Mouse (Mus musculus): ENCODE results near the gene H3f3b. TPM values are rescaled to one million over a fixed set of nuclear protein-coding genes. Genes with fewer than 3 reads are reported as not detected.

The H3f3b gene
- polyA plus RNA-seq, 1 experiment from 2014 or later, result 1,066 TPM

DNA sequence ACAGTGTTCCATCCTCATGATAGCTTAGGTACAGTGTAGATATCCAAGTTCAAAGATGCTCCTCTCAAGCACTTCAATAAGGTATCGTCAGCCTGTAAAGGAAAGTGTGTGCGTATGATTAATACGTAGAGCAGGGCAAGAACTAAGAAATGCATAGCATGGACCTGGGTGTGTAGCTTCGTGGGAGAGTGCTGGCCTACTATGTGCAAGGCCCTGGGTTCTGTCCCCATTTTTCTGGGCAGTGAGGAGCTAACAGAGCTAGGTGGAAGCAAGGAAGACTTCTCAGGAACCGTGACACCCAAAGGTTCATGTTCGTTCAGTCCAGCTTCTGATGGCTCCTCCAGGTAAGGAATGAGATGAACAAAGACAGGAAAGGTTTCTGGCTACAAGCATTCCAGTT lies 17.4 kb upstream of the H3f3b start:
- ChIA-PET CTCF (interaction anchor here (0.7 to 1.9 kb wide), 2 partner anchors 10 to 12 kb away, joined by 3 to 7 read pairs; no protein-coding TSS in a partner anchor), POLR2A (interaction anchor here (0.5 to 1.7 kb wide), 3 partner anchors 14 to 154 kb away, joined by 4 to 5 read pairs (median 4); partner anchors contain the start of gene Unk)
- in situ Hi-C loops (cut with MboI; ENCODE audit: low pct_unique_long_range_greater_than_20kb), result no loop called here
- TF ChIP-seq CTCF (IDR thresholded peaks at IDR 0.05), result no peak
- DNase-seq (ENCODE audit: low read depth, low spot score), result no peak
- H3K27me3 ChIP-seq, result no peaks in the 10 kb centered on the region
- ATAC-seq, result no peak

DNA sequence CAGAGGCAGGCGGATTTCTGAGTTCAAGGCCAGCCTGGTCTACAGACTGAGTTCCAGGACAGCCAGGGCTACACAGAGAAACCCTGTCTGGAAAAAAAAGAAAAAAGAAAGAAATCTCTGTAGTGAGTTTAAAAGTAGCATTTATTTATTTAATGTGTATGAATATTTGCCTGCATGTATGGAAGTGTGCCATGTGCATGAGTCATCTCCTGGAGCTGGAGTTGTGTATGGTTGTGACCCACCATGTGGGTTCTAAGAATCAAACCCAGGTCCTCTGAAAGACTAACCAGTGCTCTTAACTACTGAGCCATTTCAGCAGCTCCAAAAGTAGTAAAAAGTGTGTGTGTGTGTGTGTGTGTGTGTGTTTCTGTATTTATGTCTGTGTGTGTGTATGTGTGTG lies 15.5 kb upstream of the H3f3b start:
- no peaks in the 10 kb centered on the region for H3K27me3 ChIP-seq
- DNase-seq (ENCODE audit: low read depth, low spot score) (no peak), ATAC-seq (no peak)
- TF ChIP-seq CTCF (IDR thresholded peaks at IDR 0.05), result no peak
- in situ Hi-C loops (cut with MboI; ENCODE audit: low pct_unique_long_range_greater_than_20kb), result no loop called here
- POLR2A ChIA-PET, result no interaction called here
- CTCF ChIA-PET, result no interaction called here

DNA sequence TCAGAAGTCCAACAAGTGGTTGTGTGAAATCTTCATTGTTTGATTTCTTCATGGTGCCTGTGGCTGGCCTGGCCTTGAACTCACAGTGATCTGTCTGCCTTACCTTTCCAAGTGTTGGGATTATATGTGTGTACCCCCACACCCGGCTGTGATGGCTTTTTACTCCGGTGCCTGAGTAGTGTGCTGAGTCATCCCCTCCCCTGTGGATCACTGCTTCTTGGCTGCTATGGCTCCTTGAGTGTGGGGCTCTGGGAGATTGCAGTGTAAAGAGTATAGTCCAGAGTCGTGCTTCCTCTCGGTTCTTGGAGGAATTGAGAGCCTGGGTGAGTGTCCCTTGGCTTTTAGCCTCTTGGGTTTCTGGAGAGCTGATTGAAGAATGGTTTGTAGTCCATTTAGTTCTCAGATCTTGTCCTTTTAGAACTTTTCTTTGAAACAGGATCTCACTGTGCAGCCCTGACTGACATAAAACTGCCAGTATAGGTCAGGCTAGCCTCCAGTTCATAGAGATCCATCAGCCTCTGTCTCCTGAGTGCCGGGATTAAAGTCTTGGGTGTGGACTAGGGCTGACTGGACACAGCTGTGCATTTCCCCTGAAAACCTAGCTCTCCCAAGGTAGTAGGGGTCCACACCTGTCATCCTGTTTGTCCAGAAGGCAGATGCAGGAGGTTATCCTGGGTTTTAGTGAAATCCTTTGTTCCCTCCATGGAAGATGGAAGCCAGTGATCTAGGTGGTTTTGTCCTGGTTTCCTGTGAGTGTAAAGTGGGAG lies 14.8 kb upstream of the H3f3b start:
- POLR2A ChIA-PET, result interaction anchor here (0.8 kb wide), 1 partner anchor 8 kb away, joined by 3 read pairs; no protein-coding TSS in a partner anchor

DNA sequence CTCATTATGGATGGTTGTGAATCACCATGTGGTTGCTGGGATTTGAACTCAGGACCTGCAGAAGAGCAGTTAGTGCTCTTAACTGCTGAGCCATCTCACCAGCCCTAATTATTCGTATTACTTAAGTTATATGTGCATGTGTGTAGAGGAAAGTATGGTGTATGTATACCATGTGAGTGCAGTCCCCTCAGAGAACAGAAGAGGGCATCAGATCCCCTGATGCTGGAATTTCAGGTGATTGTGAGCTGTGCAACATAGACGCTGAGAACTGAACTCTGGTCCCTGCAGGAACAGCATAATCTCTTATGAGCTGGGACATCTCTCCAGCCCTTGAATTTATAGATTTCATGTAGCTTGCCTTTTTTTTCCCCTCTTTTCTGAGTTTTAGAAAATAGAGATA lies 14.1 kb upstream of the H3f3b start:
- TF ChIP-seq CTCF (IDR thresholded peaks at IDR 0.05), result no peak
- ChIA-PET CTCF (no interaction called here), POLR2A (no interaction called here)
- no peaks in the 10 kb centered on the region for H3K27me3 ChIP-seq
- no peak for DNase-seq (ENCODE audit: low read depth, low spot score)
- in situ Hi-C loops (cut with MboI; ENCODE audit: low pct_unique_long_range_greater_than_20kb), result no loop called here
- no peak for ATAC-seq

More for the DNA sequence above, 14.8 kb upstream of the H3f3b start:
- in situ Hi-C loops (cut with MboI; ENCODE audit: low pct_unique_long_range_greater_than_20kb), result no loop called here
- ATAC-seq (no peak), DNase-seq (ENCODE audit: low read depth, low spot score) (no peak)
- no peak for TF ChIP-seq CTCF (IDR thresholded peaks at IDR 0.05)
- CTCF ChIA-PET, result no interaction called here
- no peaks in the 10 kb centered on the region for H3K27me3 ChIP-seq

GRCm38 (mm10) chr11:116040593-116040992 lies 12.8 kb upstream of the H3f3b start:
- POLR2A ChIA-PET, result no interaction called here
- H3K27me3 ChIP-seq, result no peaks in the 10 kb centered on the region
- in situ Hi-C loops (cut with MboI; ENCODE audit: low pct_unique_long_range_greater_than_20kb), result no loop called here
- CTCF ChIA-PET, result interaction anchor here (1.0 kb wide), 1 partner anchor 20 kb away, joined by 3 read pairs; no protein-coding TSS in a partner anchor
- TF ChIP-seq CTCF (IDR thresholded peaks at IDR 0.05), result no peak
- DNase-seq (ENCODE audit: low read depth, low spot score), result no peak
- no peak for ATAC-seq

GRCm38 (mm10) chr11:116037826-116038225 lies 10.1 kb upstream of the H3f3b start:
- no peak for TF ChIP-seq CTCF (IDR thresholded peaks at IDR 0.05)
- no peak for ATAC-seq
- DNase-seq (ENCODE audit: low read depth, low spot score), result no peak
- in situ Hi-C loops (cut with MboI; ENCODE audit: low pct_unique_long_range_greater_than_20kb), result no loop called here
- POLR2A ChIA-PET, result no interaction called here
- CTCF ChIA-PET, result no interaction called here
- no peaks in the 10 kb centered on the region for H3K27me3 ChIP-seq

DNA sequence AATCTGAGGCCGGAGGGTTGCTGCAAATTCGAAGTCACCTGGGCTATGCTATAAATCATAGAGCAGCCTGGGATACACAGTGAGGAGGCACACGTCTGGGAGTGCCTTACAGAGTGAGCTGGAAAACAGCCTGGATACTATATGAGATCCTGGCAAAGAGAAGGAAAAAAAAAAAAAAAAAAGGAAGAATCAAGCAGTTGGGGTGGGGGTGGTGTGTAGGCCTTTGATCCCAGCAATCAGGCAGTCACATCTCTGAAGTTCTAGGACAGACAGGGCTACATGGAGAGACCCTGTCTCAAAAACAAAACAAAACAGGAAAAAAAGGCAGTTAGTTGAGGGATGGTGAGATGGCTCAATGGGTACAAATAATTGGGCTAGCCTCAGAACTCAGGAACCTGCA lies 8.9 kb upstream of the H3f3b start:
- H3K27me3 ChIP-seq, result no peaks in the 10 kb centered on the region
- no peak for ATAC-seq
- no peak for TF ChIP-seq CTCF (IDR thresholded peaks at IDR 0.05)
- ChIA-PET CTCF (interaction anchor here (0.7 kb wide), 1 partner anchor 17 kb away, joined by 4 read pairs; no protein-coding TSS in a partner anchor), POLR2A (no interaction called here)
- no peak for DNase-seq (ENCODE audit: low read depth, low spot score)
- in situ Hi-C loops (cut with MboI; ENCODE audit: low pct_unique_long_range_greater_than_20kb), result no loop called here

GRCm38 (mm10) chr11:116034584-116034983 lies 6.8 kb upstream of the H3f3b start:
- no peak for TF ChIP-seq CTCF (IDR thresholded peaks at IDR 0.05)
- ATAC-seq (no peak), DNase-seq (ENCODE audit: low read depth, low spot score) (no peak)
- in situ Hi-C loops (cut with MboI; ENCODE audit: low pct_unique_long_range_greater_than_20kb), result no loop called here
- CTCF ChIA-PET, result interaction anchor here (1.1 kb wide), 1 partner anchor 12 kb away, joined by 3 read pairs; no protein-coding TSS in a partner anchor
- POLR2A ChIA-PET, result no interaction called here
- no peaks in the 10 kb centered on the region for H3K27me3 ChIP-seq

DNA sequence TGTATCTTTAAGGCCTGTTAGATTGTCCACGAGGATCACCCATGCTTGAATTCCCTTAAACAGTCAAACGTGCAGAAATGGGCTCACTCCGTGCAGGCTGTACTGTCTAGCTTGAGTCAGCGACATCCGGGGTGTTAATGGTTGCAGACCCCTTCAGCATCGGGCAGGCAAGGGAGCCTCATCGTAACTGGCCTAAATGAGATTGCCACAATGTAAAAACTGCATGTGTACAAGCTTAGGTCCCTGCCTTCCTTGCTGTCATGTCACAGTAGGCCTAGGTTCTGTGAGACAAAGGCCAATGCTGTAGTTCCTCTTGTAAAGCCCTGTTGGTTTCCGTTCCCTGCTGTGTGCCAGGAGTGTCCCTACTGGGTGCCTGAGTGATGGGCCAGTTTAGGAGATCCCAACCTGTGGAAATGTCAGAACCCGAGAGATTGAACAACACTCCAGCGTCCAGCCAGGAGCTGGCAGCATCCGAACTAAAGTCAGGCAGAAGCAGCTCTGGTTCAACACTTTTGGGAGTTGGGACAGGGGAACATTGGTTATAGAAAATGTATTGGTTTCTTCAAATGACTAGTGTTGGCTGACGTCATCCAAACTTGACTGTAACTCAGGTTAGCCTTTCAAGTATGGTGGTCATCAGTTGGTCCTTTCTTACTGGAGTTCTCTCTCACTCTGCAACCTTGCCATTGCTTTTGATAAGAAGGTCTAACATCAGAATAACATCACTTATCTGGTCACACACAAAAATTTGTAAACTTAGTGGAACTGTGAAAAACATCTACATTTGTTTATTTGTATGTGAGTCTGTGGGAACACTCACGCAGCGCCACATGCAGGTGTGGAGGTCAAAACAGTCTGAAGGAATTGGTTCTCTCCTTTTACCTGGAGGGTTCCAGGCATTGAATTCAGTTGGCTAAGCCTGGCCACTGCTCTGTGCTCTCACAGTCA lies 3.4 kb upstream of the H3f3b start:
- DNase-seq (ENCODE audit: low read depth, low spot score), result no peak
- no peak for TF ChIP-seq CTCF (IDR thresholded peaks at IDR 0.05)
- ChIA-PET POLR2A (interaction anchor here (0.9 to 1.5 kb wide), 4 partner anchors 9 to 107 kb away, joined by 3 to 5 read pairs (median 4); no protein-coding TSS in a partner anchor), CTCF (interaction anchor here (1.2 to 2.1 kb wide), 3 partner anchors 14 to 60 kb away, joined by 3 to 7 read pairs (median 4); no protein-coding TSS in a partner anchor)
- peak; percentile 7 for ATAC-seq
- in situ Hi-C loops (cut with MboI; ENCODE audit: low pct_unique_long_range_greater_than_20kb), result no loop called here
- H3K27me3 ChIP-seq, result no peaks in the 10 kb centered on the region

GRCm38 (mm10) chr11:116030088-116030897 lies 2.5 kb upstream of the H3f3b start, which contains the start of gene Unk:
Gene Unk, plus strand, starts transcription at chr11:116030322.
- ChIA-PET CTCF (interaction anchor here (1.2 kb wide), 1 partner anchor 16 kb away, joined by 3 read pairs; no protein-coding TSS in a partner anchor), POLR2A (interaction anchor here (0.6 to 1.5 kb wide), 6 partner anchors 9 to 108 kb away, joined by 3 to 5 read pairs (median 4); no protein-coding TSS in a partner anchor)
- in situ Hi-C loops (cut with MboI; ENCODE audit: low pct_unique_long_range_greater_than_20kb), result no loop called here
- peak; percentile 94 for DNase-seq (ENCODE audit: low read depth, low spot score)
- TF ChIP-seq CTCF (IDR thresholded peaks at IDR 0.05), result no peak
- no peaks in the 10 kb centered on the region for H3K27me3 ChIP-seq
- peak; percentile 80 for ATAC-seq
